Mouse (Mus musculus): ENCODE data around the gene Nlgn1. TPM values are rescaled to one million over a fixed set of nuclear protein-coding genes. Genes with fewer than 3 reads are reported as not detected.

Gene Nlgn1
- polyA plus RNA-seq, 1 experiment from 2014 or later: 15.9 TPM

- H3K9ac ChIP-seq (ENCODE audit: low read length): peak overlapping the region; percentile 40; the same call in 1 of the 2 replicates
- WGBS: 76% methylated on average over 4 of the region's 4 CpGs
Measured at GRCm38 (mm10) chr3:26330019-26330418, 2.2 kb downstream of the Nlgn1 start.

GRCm38 (mm10) chr3:26324510-26324909 lies 7.8 kb downstream of the Nlgn1 start:
- DNase-seq (ENCODE audit: low spot score) (peak; percentile 61), ATAC-seq (peak; percentile 77)
- no peak overlapping the region for H3K4me2 ChIP-seq (ENCODE audit: low read length)
- H3K27me3 ChIP-seq (replicated peaks; ENCODE audit: control insufficient read depth, insufficient read depth, low read length): no peaks in the 10 kb centered on the region
- WGBS: 56% methylated on average over 1 of the region's 1 CpGs
- no peaks in the 10 kb centered on the region for H3K9me3 ChIP-seq (replicated peaks; ENCODE audit: control insufficient read depth, low read length)
- H3K4me3 ChIP-seq (ENCODE audit: low read depth, low read length): no peak overlapping the region
- no peak overlapping the region for H3K9ac ChIP-seq (ENCODE audit: low read length)
- H3K36me3 ChIP-seq (ENCODE audit: control insufficient read depth, insufficient read depth, low read length): no peaks in the 10 kb centered on the region
- H3K4me1 ChIP-seq (ENCODE audit: control insufficient read depth, insufficient read depth, low read length): no peaks in the 10 kb centered on the region
- H3K27ac ChIP-seq (ENCODE audit: low read depth, low read length): no peak overlapping the region

More at GRCm38 (mm10) chr3:26330019-26330418, 2.2 kb downstream of the Nlgn1 start:
- Histone ChIP-seq H3K27ac (ENCODE audit: low read depth, low read length) (no peak overlapping the region), H3K4me1 (ENCODE audit: control insufficient read depth, insufficient read depth, low read length) (peaks cover 10% of the 10 kb centered on the region), H3K36me3 (ENCODE audit: control insufficient read depth, insufficient read depth, low read length) (no peaks in the 10 kb centered on the region), H3K9me3 (replicated peaks; ENCODE audit: control insufficient read depth, low read length) (no peaks in the 10 kb centered on the region), H3K4me3 (ENCODE audit: low read depth, low read length) (peak overlapping the region; percentile 80), H3K27me3 (replicated peaks; ENCODE audit: control insufficient read depth, insufficient read depth, low read length) (no peaks in the 10 kb centered on the region), H3K4me2 (ENCODE audit: low read length) (peak overlapping the region; percentile 90)
- no peak for DNase-seq (ENCODE audit: low spot score)
- no peak for ATAC-seq

GRCm38 (mm10) chr3:26317397-26317796 lies 14.9 kb downstream of the Nlgn1 start:
- no peaks in the 10 kb centered on the region for H3K36me3 ChIP-seq (ENCODE audit: control insufficient read depth, insufficient read depth, low read length)
- no peak for DNase-seq (ENCODE audit: low spot score)
- H3K27me3 ChIP-seq (replicated peaks; ENCODE audit: control insufficient read depth, insufficient read depth, low read length): no peaks in the 10 kb centered on the region
- 69% methylated on average over 2 of the region's 2 CpGs for WGBS
- H3K27ac ChIP-seq (ENCODE audit: low read depth, low read length): no peak overlapping the region
- no peak overlapping the region for H3K4me2 ChIP-seq (ENCODE audit: low read length)
- no peak overlapping the region for H3K9ac ChIP-seq (ENCODE audit: low read length)
- no peak overlapping the region for H3K4me3 ChIP-seq (ENCODE audit: low read depth, low read length)
- no peak for ATAC-seq
- no peaks in the 10 kb centered on the region for H3K4me1 ChIP-seq (ENCODE audit: control insufficient read depth, insufficient read depth, low read length)
- H3K9me3 ChIP-seq (replicated peaks; ENCODE audit: control insufficient read depth, low read length): no peaks in the 10 kb centered on the region

GRCm38 (mm10) chr3:26297869-26298268 lies 34.4 kb downstream of the Nlgn1 start:
- H3K36me3 ChIP-seq (ENCODE audit: control insufficient read depth, insufficient read depth, low read length): no peaks in the 10 kb centered on the region
- H3K9me3 ChIP-seq (replicated peaks; ENCODE audit: control insufficient read depth, low read length): no peaks in the 10 kb centered on the region
- ATAC-seq (no peak), DNase-seq (ENCODE audit: low spot score) (no peak)
- 32% methylated on average over 5 of the region's 5 CpGs for WGBS
- H3K4me2 ChIP-seq (ENCODE audit: low read length): no peak overlapping the region
- H3K4me1 ChIP-seq (ENCODE audit: control insufficient read depth, insufficient read depth, low read length): no peaks in the 10 kb centered on the region
- H3K27me3 ChIP-seq (replicated peaks; ENCODE audit: control insufficient read depth, insufficient read depth, low read length): no peaks in the 10 kb centered on the region
- no peak overlapping the region for H3K9ac ChIP-seq (ENCODE audit: low read length)
- no peak overlapping the region for H3K27ac ChIP-seq (ENCODE audit: low read depth, low read length)
- H3K4me3 ChIP-seq (ENCODE audit: low read depth, low read length): no peak overlapping the region

- Histone ChIP-seq H3K4me3 (ENCODE audit: low read depth, low read length) (no peak overlapping the region), H3K9ac (ENCODE audit: low read length) (no peak overlapping the region), H3K36me3 (ENCODE audit: control insufficient read depth, insufficient read depth, low read length) (no peaks in the 10 kb centered on the region), H3K27ac (ENCODE audit: low read depth, low read length) (no peak overlapping the region), H3K4me2 (ENCODE audit: low read length) (no peak overlapping the region), H3K27me3 (replicated peaks; ENCODE audit: control insufficient read depth, insufficient read depth, low read length) (no peaks in the 10 kb centered on the region), H3K4me1 (ENCODE audit: control insufficient read depth, insufficient read depth, low read length) (no peaks in the 10 kb centered on the region), H3K9me3 (replicated peaks; ENCODE audit: control insufficient read depth, low read length) (no peaks in the 10 kb centered on the region)
- DNase-seq (ENCODE audit: low spot score) (peak; percentile 30), ATAC-seq (peak; percentile 40; the same call in 1 of the 2 replicates)
- 35% methylated on average over 4 of the region's 4 CpGs for WGBS
Measured at GRCm38 (mm10) chr3:26270894-26271795, 61.1 kb downstream of the Nlgn1 start.

GRCm38 (mm10) chr3:26246564-26246963 lies 85.7 kb downstream of the Nlgn1 start:
- WGBS: 83% methylated on average over 7 of the region's 7 CpGs
- H3K4me3 ChIP-seq (ENCODE audit: low read depth, low read length): no peak overlapping the region
- H3K9me3 ChIP-seq (replicated peaks; ENCODE audit: control insufficient read depth, low read length): no peaks in the 10 kb centered on the region
- no peak for ATAC-seq
- no peaks in the 10 kb centered on the region; the same call in 1 of the 2 replicates for H3K4me1 ChIP-seq (ENCODE audit: control insufficient read depth, insufficient read depth, low read length)
- H3K27ac ChIP-seq (ENCODE audit: low read depth, low read length): no peak overlapping the region
- no peaks in the 10 kb centered on the region for H3K36me3 ChIP-seq (ENCODE audit: control insufficient read depth, insufficient read depth, low read length)
- no peak overlapping the region for H3K4me2 ChIP-seq (ENCODE audit: low read length)
- H3K9ac ChIP-seq (ENCODE audit: low read length): no peak overlapping the region
- no peaks in the 10 kb centered on the region for H3K27me3 ChIP-seq (replicated peaks; ENCODE audit: control insufficient read depth, insufficient read depth, low read length)
- DNase-seq (ENCODE audit: low spot score): no peak

GRCm38 (mm10) chr3:26243274-26243673 lies 89.0 kb downstream of the Nlgn1 start:
- no peaks in the 10 kb centered on the region for H3K9me3 ChIP-seq (replicated peaks; ENCODE audit: control insufficient read depth, low read length)
- no peaks in the 10 kb centered on the region; the same call in 1 of the 2 replicates for H3K4me1 ChIP-seq (ENCODE audit: control insufficient read depth, insufficient read depth, low read length)
- H3K27ac ChIP-seq (ENCODE audit: low read depth, low read length): no peak overlapping the region
- no peaks in the 10 kb centered on the region for H3K27me3 ChIP-seq (replicated peaks; ENCODE audit: control insufficient read depth, insufficient read depth, low read length)
- H3K36me3 ChIP-seq (ENCODE audit: control insufficient read depth, insufficient read depth, low read length): no peaks in the 10 kb centered on the region
- WGBS: 76% methylated on average over 2 of the region's 2 CpGs
- H3K9ac ChIP-seq (ENCODE audit: low read length): no peak overlapping the region
- no peak for ATAC-seq
- no peak for DNase-seq (ENCODE audit: low spot score)
- no peak overlapping the region for H3K4me3 ChIP-seq (ENCODE audit: low read depth, low read length)
- no peak overlapping the region for H3K4me2 ChIP-seq (ENCODE audit: low read length)

- ATAC-seq (no peak), DNase-seq (ENCODE audit: low spot score) (no peak)
- WGBS: 88% methylated on average over 2 of the region's 2 CpGs
- H3K4me2 ChIP-seq (ENCODE audit: low read length): no peak overlapping the region
- no peaks in the 10 kb centered on the region for H3K4me1 ChIP-seq (ENCODE audit: control insufficient read depth, insufficient read depth, low read length)
- H3K27me3 ChIP-seq (replicated peaks; ENCODE audit: control insufficient read depth, insufficient read depth, low read length): no peaks in the 10 kb centered on the region
- no peak overlapping the region for H3K4me3 ChIP-seq (ENCODE audit: low read depth, low read length)
- no peak overlapping the region for H3K9ac ChIP-seq (ENCODE audit: low read length)
- H3K36me3 ChIP-seq (ENCODE audit: control insufficient read depth, insufficient read depth, low read length): no peaks in the 10 kb centered on the region
- no peaks in the 10 kb centered on the region for H3K9me3 ChIP-seq (replicated peaks; ENCODE audit: control insufficient read depth, low read length)
- no peak overlapping the region for H3K27ac ChIP-seq (ENCODE audit: low read depth, low read length)
Measured at GRCm38 (mm10) chr3:26230006-26230405, 102.3 kb downstream of the Nlgn1 start.

GRCm38 (mm10) chr3:26228827-26229226 lies 103.4 kb downstream of the Nlgn1 start:
- no peaks in the 10 kb centered on the region for H3K36me3 ChIP-seq (ENCODE audit: control insufficient read depth, insufficient read depth, low read length)
- WGBS: 32% methylated on average over 6 of the region's 6 CpGs
- no peak overlapping the region for H3K4me3 ChIP-seq (ENCODE audit: low read depth, low read length)
- H3K27me3 ChIP-seq (replicated peaks; ENCODE audit: control insufficient read depth, insufficient read depth, low read length): no peaks in the 10 kb centered on the region
- DNase-seq (ENCODE audit: low spot score) (peak; percentile 29), ATAC-seq (peak; percentile 23; the same call in 1 of the 2 replicates)
- H3K9ac ChIP-seq (ENCODE audit: low read length): no peak overlapping the region
- H3K9me3 ChIP-seq (replicated peaks; ENCODE audit: control insufficient read depth, low read length): no peaks in the 10 kb centered on the region
- H3K27ac ChIP-seq (ENCODE audit: low read depth, low read length): no peak overlapping the region
- H3K4me1 ChIP-seq (ENCODE audit: control insufficient read depth, insufficient read depth, low read length): no peaks in the 10 kb centered on the region
- no peak overlapping the region for H3K4me2 ChIP-seq (ENCODE audit: low read length)

Data from forebrain, embryonic 14.5 days (tissue).